Mouse (Mus musculus) kidney, embryonic 16.5 days (tissue): ENCODE measurements at regions not wholly inside any gene's neighbourhood (a gene's known extent, or its start where the extent isn't known, plus 50 kb on each side); places are given as distances from the start of the nearest gene placed in this dataset.
A peak's percentile ranks its signal among the peaks of the same experiment; 100 is the strongest.

Source experiments
- ATAC-seq: fragments of 200-750 bp; cut with Nextera tagmentation; 2 replicates; pipeline ENCODE4 v1.8.0; 2017; ENCODE audit warnings: moderate TSS enrichment; ENCODE audit not compliant: low FRiP score, low TSS enrichment
- H3K27ac ChIP-seq: fragments of 300-500 bp; sonication (generic); 2 replicates; pipeline ENCODE4 v1.5.1; 2014; ENCODE audit warnings: low read length
- H3K27me3 ChIP-seq: fragments of 300-500 bp; sonication (generic); 2 replicates; pipeline ENCODE4 v1.6.1; 2014; ENCODE audit warnings: low read length, control low read depth, mixed read lengths; ENCODE audit not compliant: insufficient read depth
- H3K36me3 ChIP-seq: fragments of 300-500 bp; sonication (generic); 2 replicates; pipeline ENCODE4 v1.6.1; 2014; ENCODE audit warnings: low read length, control low read depth, mixed read lengths; ENCODE audit not compliant: insufficient read depth
- H3K4me1 ChIP-seq: fragments of 300-500 bp; sonication (generic); 2 replicates; pipeline ENCODE4 v1.6.1; 2014; ENCODE audit warnings: low read length, control low read depth, mixed read lengths; ENCODE audit not compliant: insufficient read depth
- H3K4me2 ChIP-seq: fragments of 300-500 bp; sonication (generic); replicated peaks from 2 replicates; pipeline ENCODE4 v1.6.1; 2014; ENCODE audit warnings: low read depth, low read length
- H3K4me3 ChIP-seq: fragments of 300-500 bp; sonication (generic); 2 replicates; pipeline ENCODE4 v1.5.1; 2014; ENCODE audit warnings: mild to moderate bottlenecking, low read length
- H3K9ac ChIP-seq: fragments of 300-500 bp; sonication (generic); replicated peaks from 2 replicates; pipeline ENCODE4 v1.6.1; 2014; ENCODE audit warnings: low read length
- H3K9me3 ChIP-seq: fragments of 300-500 bp; sonication (generic); 2 replicates; pipeline ENCODE4 v1.6.1; 2016; ENCODE audit warnings: low read length, control low read depth
- WGBS: fragments of 180-500 bp; shearing (Covaris S2); extraction: QIAGEN DNeasy Blood & Tissue Kit; methylation state at CpG from one replicate; pipeline ENCODE4 v1.1.7; 2014; 5-methylcytosine and 5-hydroxymethylcytosine counted together

GRCm38 (mm10) chr2:133734469-133735225 lies 182.7 kb downstream of the Bmp2 start:
- no peak overlapping the region for H3K4me2 ChIP-seq
- H3K36me3 ChIP-seq = no peaks in the 10 kb centered on the region
- H3K9me3 ChIP-seq = no peaks in the 10 kb centered on the region
- no peak overlapping the region for H3K9ac ChIP-seq
- H3K27me3 ChIP-seq = no peaks in the 10 kb centered on the region
- 13% methylated on average over 9 of the region's 9 CpGs for WGBS
- peak; percentile 46; the same call in 1 of the 2 replicates for ATAC-seq
- no peak overlapping the region for H3K4me3 ChIP-seq
- H3K4me1 ChIP-seq = no peaks in the 10 kb centered on the region
- H3K27ac ChIP-seq = no peak overlapping the region

GRCm38 (mm10) chr2:133738839-133739430 lies 187.0 kb downstream of the Bmp2 start:
- ATAC-seq = no peak
- 52% methylated on average over 10 of the region's 10 CpGs for WGBS

GRCm38 (mm10) chr2:133748493-133748892 lies 196.5 kb downstream of the Bmp2 start:
- 25% methylated on average over 4 of the region's 4 CpGs for WGBS
- ATAC-seq = no peak
- no peak overlapping the region for H3K4me2 ChIP-seq

More at GRCm38 (mm10) chr2:133738839-133739430, 187.0 kb downstream of the Bmp2 start:
- Histone ChIP-seq H3K4me1 (no peaks in the 10 kb centered on the region), H3K4me2 (no peak overlapping the region), H3K27me3 (no peaks in the 10 kb centered on the region), H3K36me3 (no peaks in the 10 kb centered on the region), H3K27ac (no peak overlapping the region), H3K4me3 (no peak overlapping the region), H3K9me3 (no peaks in the 10 kb centered on the region), H3K9ac (no peak overlapping the region)

GRCm38 (mm10) chr2:133749846-133750637 lies 198.1 kb downstream of the Bmp2 start:
- H3K4me3 ChIP-seq = no peak overlapping the region
- H3K4me1 ChIP-seq = 0 out of 2 replicates have a peak, but pooled peaks cover 2% of the 10 kb centered on the region
- no peak overlapping the region for H3K4me2 ChIP-seq
- ATAC-seq = no peak
- no peak overlapping the region for H3K27ac ChIP-seq
- 57% methylated on average over 4 of the region's 4 CpGs for WGBS
- no peaks in the 10 kb centered on the region for H3K9me3 ChIP-seq
- H3K9ac ChIP-seq = no peak overlapping the region
- no peaks in the 10 kb centered on the region for H3K36me3 ChIP-seq
- H3K27me3 ChIP-seq = no peaks in the 10 kb centered on the region

More at GRCm38 (mm10) chr2:133748493-133748892, 196.5 kb downstream of the Bmp2 start:
- no peak overlapping the region for H3K27ac ChIP-seq
- no peak overlapping the region for H3K4me3 ChIP-seq
- no peaks in the 10 kb centered on the region for H3K9me3 ChIP-seq
- H3K4me1 ChIP-seq = 0 out of 2 replicates have a peak, but pooled peaks cover 2% of the 10 kb centered on the region
- no peaks in the 10 kb centered on the region for H3K36me3 ChIP-seq
- no peak overlapping the region for H3K9ac ChIP-seq
- no peaks in the 10 kb centered on the region for H3K27me3 ChIP-seq

- H3K4me1 ChIP-seq = 0 out of 2 replicates have a peak, but pooled peaks cover 2% of the 10 kb centered on the region
- 84% methylated on average over 3 of the region's 3 CpGs for WGBS
Measured at GRCm38 (mm10) chr2:133754088-133754487, 202.1 kb downstream of the Bmp2 start.

GRCm38 (mm10) chr2:133761496-133761895 lies 209.5 kb downstream of the Bmp2 start:
- ATAC-seq = no peak
- Histone ChIP-seq H3K4me3 (no peak overlapping the region), H3K27me3 (no peaks in the 10 kb centered on the region), H3K4me2 (no peak overlapping the region), H3K9ac (no peak overlapping the region), H3K27ac (no peak overlapping the region), H3K9me3 (no peaks in the 10 kb centered on the region), H3K4me1 (no peaks in the 10 kb centered on the region), H3K36me3 (no peaks in the 10 kb centered on the region)
- 69% methylated on average over 7 of the region's 7 CpGs for WGBS

More at GRCm38 (mm10) chr2:133754088-133754487, 202.1 kb downstream of the Bmp2 start:
- no peaks in the 10 kb centered on the region for H3K36me3 ChIP-seq
- ATAC-seq = no peak
- no peaks in the 10 kb centered on the region for H3K27me3 ChIP-seq
- no peak overlapping the region for H3K27ac ChIP-seq
- no peak overlapping the region for H3K4me2 ChIP-seq
- H3K4me3 ChIP-seq = no peak overlapping the region
- H3K9me3 ChIP-seq = no peaks in the 10 kb centered on the region
- H3K9ac ChIP-seq = no peak overlapping the region

GRCm38 (mm10) chr2:133768546-133768945 lies 216.6 kb downstream of the Bmp2 start:
- Histone ChIP-seq H3K4me2 (no peak overlapping the region), H3K9ac (no peak overlapping the region), H3K27me3 (no peaks in the 10 kb centered on the region), H3K36me3 (no peaks in the 10 kb centered on the region), H3K4me1 (no peaks in the 10 kb centered on the region), H3K9me3 (no peaks in the 10 kb centered on the region), H3K4me3 (no peak overlapping the region), H3K27ac (no peak overlapping the region)
- no peak for ATAC-seq
- 86% methylated on average over 1 of the region's 1 CpGs for WGBS

GRCm38 (mm10) chr2:133783588-133784342 lies 231.8 kb downstream of the Bmp2 start:
- no peak overlapping the region for H3K27ac ChIP-seq
- no peak overlapping the region for H3K4me2 ChIP-seq
- peak; percentile 95 for ATAC-seq
- no peak overlapping the region for H3K9ac ChIP-seq
- no peaks in the 10 kb centered on the region for H3K36me3 ChIP-seq
- 37% methylated on average over 7 of the region's 7 CpGs for WGBS
- no peaks in the 10 kb centered on the region; the same call in 1 of the 2 replicates for H3K27me3 ChIP-seq
- no peak overlapping the region for H3K4me3 ChIP-seq
- H3K4me1 ChIP-seq = no peaks in the 10 kb centered on the region
- no peaks in the 10 kb centered on the region for H3K9me3 ChIP-seq

GRCm38 (mm10) chr2:133791031-133791430 lies 239.1 kb downstream of the Bmp2 start:
- ATAC-seq = no peak
- Histone ChIP-seq H3K36me3 (no peaks in the 10 kb centered on the region), H3K4me2 (no peak overlapping the region), H3K27me3 (no peaks in the 10 kb centered on the region; the same call in 1 of the 2 replicates), H3K27ac (no peak overlapping the region), H3K9ac (no peak overlapping the region), H3K4me3 (no peak overlapping the region), H3K4me1 (no peaks in the 10 kb centered on the region), H3K9me3 (no peaks in the 10 kb centered on the region)
- 56% methylated on average over 1 of the region's 1 CpGs for WGBS
